Mouse (Mus musculus): ENCODE data around the gene Ripor3. TPM values are rescaled to one million over a fixed set of nuclear protein-coding genes. Genes with fewer than 3 reads are reported as not detected.

Gene Ripor3
- polyA plus RNA-seq, 2 experiments, result 5.3 to 21.0 TPM

- no peaks in the 10 kb centered on the region for H3K9me3 ChIP-seq (ENCODE audit: control insufficient read depth, low read length)
- no peaks in the 10 kb centered on the region for H3K4me1 ChIP-seq (ENCODE audit: control insufficient read depth, insufficient read depth, low read length)
- ATAC-seq (ENCODE audit: low FRiP score, low read depth) (no peak), DNase-seq (ENCODE audit: low spot score) (no peak)
- no peak for TF ChIP-seq POLR2A (IDR thresholded peaks at IDR 0.05; ENCODE audit: borderline replicate concordance, extremely low read depth, insufficient read depth, insufficient read length)
- 83% methylated on average over 10 of the region's 10 CpGs for WGBS
- no peak overlapping the region for H3K27ac ChIP-seq (replicated peaks; ENCODE audit: low read depth, low read length)
- H3K4me3 ChIP-seq (replicated peaks; ENCODE audit: low read length), result no peak overlapping the region
- no peaks in the 10 kb centered on the region for H3K27me3 ChIP-seq (ENCODE audit: control insufficient read depth, insufficient read depth, low read length)
- no peak overlapping the region for H3K9ac ChIP-seq (ENCODE audit: low read depth, low read length, severe bottlenecking)
- no peak overlapping the region for H3K4me2 ChIP-seq (replicated peaks; ENCODE audit: low read depth, low read length, severe bottlenecking)
- peaks cover 90% of the 10 kb centered on the region for H3K36me3 ChIP-seq (ENCODE audit: control insufficient read depth, insufficient read depth, low read length)
Measured at GRCm38 (mm10) chr2:167969851-167970541, 40.4 kb downstream of the Ripor3 start.

- Histone ChIP-seq H3K36me3 (ENCODE audit: control insufficient read depth, insufficient read depth, low read length) (peaks cover 88% of the 10 kb centered on the region), H3K27ac (replicated peaks; ENCODE audit: low read depth, low read length) (no peak overlapping the region)
- ATAC-seq (ENCODE audit: low FRiP score, low read depth), result no peak
Measured at GRCm38 (mm10) chr2:167968504-167968903, 41.9 kb downstream of the Ripor3 start.

GRCm38 (mm10) chr2:167965911-167966310, 44.5 kb downstream of the Ripor3 start:
- Histone ChIP-seq H3K36me3 (ENCODE audit: control insufficient read depth, insufficient read depth, low read length) (peaks cover 76% of the 10 kb centered on the region), H3K27ac (replicated peaks; ENCODE audit: low read depth, low read length) (no peak overlapping the region), H3K27me3 (ENCODE audit: control insufficient read depth, insufficient read depth, low read length) (no peaks in the 10 kb centered on the region), H3K4me1 (ENCODE audit: control insufficient read depth, insufficient read depth, low read length) (no peaks in the 10 kb centered on the region), H3K9me3 (ENCODE audit: control insufficient read depth, low read length) (no peaks in the 10 kb centered on the region), H3K9ac (ENCODE audit: low read depth, low read length, severe bottlenecking) (no peak overlapping the region), H3K4me2 (replicated peaks; ENCODE audit: low read depth, low read length, severe bottlenecking) (no peak overlapping the region), H3K4me3 (replicated peaks; ENCODE audit: low read length) (no peak overlapping the region)
- ATAC-seq (ENCODE audit: low FRiP score, low read depth) (no peak), DNase-seq (ENCODE audit: low spot score) (no peak)
- no peak for TF ChIP-seq POLR2A (IDR thresholded peaks at IDR 0.05; ENCODE audit: borderline replicate concordance, extremely low read depth, insufficient read depth, insufficient read length)
- 90% methylated on average over 3 of the region's 3 CpGs for WGBS

More at GRCm38 (mm10) chr2:167968504-167968903, 41.9 kb downstream of the Ripor3 start:
- WGBS, result 94% methylated on average over 7 of the region's 7 CpGs
- Histone ChIP-seq H3K4me1 (ENCODE audit: control insufficient read depth, insufficient read depth, low read length) (no peaks in the 10 kb centered on the region), H3K4me3 (replicated peaks; ENCODE audit: low read length) (no peak overlapping the region), H3K27me3 (ENCODE audit: control insufficient read depth, insufficient read depth, low read length) (no peaks in the 10 kb centered on the region), H3K4me2 (replicated peaks; ENCODE audit: low read depth, low read length, severe bottlenecking) (no peak overlapping the region), H3K9me3 (ENCODE audit: control insufficient read depth, low read length) (no peaks in the 10 kb centered on the region), H3K9ac (ENCODE audit: low read depth, low read length, severe bottlenecking) (no peak overlapping the region)
- no peak for DNase-seq (ENCODE audit: low spot score)
- no peak for TF ChIP-seq POLR2A (IDR thresholded peaks at IDR 0.05; ENCODE audit: borderline replicate concordance, extremely low read depth, insufficient read depth, insufficient read length)

- Histone ChIP-seq H3K4me1 (ENCODE audit: control insufficient read depth, insufficient read depth, low read length) (no peaks in the 10 kb centered on the region), H3K27me3 (ENCODE audit: control insufficient read depth, insufficient read depth, low read length) (no peaks in the 10 kb centered on the region), H3K4me2 (replicated peaks; ENCODE audit: low read depth, low read length, severe bottlenecking) (no peak overlapping the region), H3K9me3 (ENCODE audit: control insufficient read depth, low read length) (no peaks in the 10 kb centered on the region), H3K36me3 (ENCODE audit: control insufficient read depth, insufficient read depth, low read length) (peaks cover 62% of the 10 kb centered on the region), H3K27ac (replicated peaks; ENCODE audit: low read depth, low read length) (no peak overlapping the region), H3K4me3 (replicated peaks; ENCODE audit: low read length) (no peak overlapping the region), H3K9ac (ENCODE audit: low read depth, low read length, severe bottlenecking) (no peak overlapping the region)
- DNase-seq (ENCODE audit: low spot score), result no peak
- no peak for TF ChIP-seq POLR2A (IDR thresholded peaks at IDR 0.05; ENCODE audit: borderline replicate concordance, extremely low read depth, insufficient read depth, insufficient read length)
- 88% methylated on average over 9 of the region's 9 CpGs for WGBS
- ATAC-seq (ENCODE audit: low FRiP score, low read depth), result no peak
Measured at GRCm38 (mm10) chr2:167964320-167964719, 46.1 kb downstream of the Ripor3 start.

GRCm38 (mm10) chr2:167963778-167964300, 46.6 kb downstream of the Ripor3 start:
- DNase-seq (ENCODE audit: low spot score), result no peak
- WGBS, result 89% methylated on average over 9 of the region's 9 CpGs

More at GRCm38 (mm10) chr2:167963778-167964300, 46.6 kb downstream of the Ripor3 start:
- TF ChIP-seq POLR2A (IDR thresholded peaks at IDR 0.05; ENCODE audit: borderline replicate concordance, extremely low read depth, insufficient read depth, insufficient read length), result no peak
- H3K9ac ChIP-seq (ENCODE audit: low read depth, low read length, severe bottlenecking), result no peak overlapping the region
- no peak for ATAC-seq (ENCODE audit: low FRiP score, low read depth)
- no peak overlapping the region for H3K4me3 ChIP-seq (replicated peaks; ENCODE audit: low read length)
- no peaks in the 10 kb centered on the region for H3K4me1 ChIP-seq (ENCODE audit: control insufficient read depth, insufficient read depth, low read length)
- no peak overlapping the region for H3K4me2 ChIP-seq (replicated peaks; ENCODE audit: low read depth, low read length, severe bottlenecking)
- no peak overlapping the region for H3K27ac ChIP-seq (replicated peaks; ENCODE audit: low read depth, low read length)
- no peaks in the 10 kb centered on the region for H3K27me3 ChIP-seq (ENCODE audit: control insufficient read depth, insufficient read depth, low read length)
- no peaks in the 10 kb centered on the region for H3K9me3 ChIP-seq (ENCODE audit: control insufficient read depth, low read length)
- peaks cover 58% of the 10 kb centered on the region for H3K36me3 ChIP-seq (ENCODE audit: control insufficient read depth, insufficient read depth, low read length)

All from limb, embryonic 14.5 days (tissue).